Mouse (Mus musculus): ENCODE measurements at regions not wholly inside any gene's neighbourhood (a gene's known extent, or its start where the extent isn't known, plus 50 kb on each side); places are given as distances from the start of the nearest gene placed in this dataset.

- DNase-seq (ENCODE audit: low spot score): no peak
These were observed 59.9 kb upstream of the Gas1 start for GRCm38 (mm10) chr13:60237091-60237490.

GRCm38 (mm10) chr13:60242447-60243109, 65.4 kb upstream of the Gas1 start:
- peak; percentile 55 for DNase-seq (ENCODE audit: low spot score)

GRCm38 (mm10) chr13:60243110-60243481, 65.9 kb upstream of the Gas1 start:
- no peak for DNase-seq (ENCODE audit: low spot score)

- DNase-seq (ENCODE audit: low spot score): no peak
These were observed 78.0 kb upstream of the Gas1 start for GRCm38 (mm10) chr13:60255162-60255561.

- DNase-seq (ENCODE audit: low spot score): no peak
These were observed 78.5 kb upstream of the Gas1 start for GRCm38 (mm10) chr13:60255715-60256114.

GRCm38 (mm10) chr13:60256997-60257396, 79.8 kb upstream of the Gas1 start:
- no peak for DNase-seq (ENCODE audit: low spot score)

GRCm38 (mm10) chr13:60257878-60258277, 80.7 kb upstream of the Gas1 start:
- DNase-seq (ENCODE audit: low spot score): no peak

- no peak for DNase-seq (ENCODE audit: low spot score)
These were observed 85.4 kb upstream of the Gas1 start for GRCm38 (mm10) chr13:60262449-60263028.

GRCm38 (mm10) chr13:60264504-60264903, 87.3 kb upstream of the Gas1 start:
- DNase-seq (ENCODE audit: low spot score): no peak

- no peak for DNase-seq (ENCODE audit: low spot score)
These were observed 90.4 kb upstream of the Gas1 start for GRCm38 (mm10) chr13:60267557-60267956.

GRCm38 (mm10) chr13:60268256-60268655, 91.1 kb upstream of the Gas1 start:
- DNase-seq (ENCODE audit: low spot score): no peak

GRCm38 (mm10) chr13:60269406-60269841, 92.3 kb upstream of the Gas1 start:
- no peak for DNase-seq (ENCODE audit: low spot score)

- no peak for DNase-seq (ENCODE audit: low spot score)
These were observed 93.4 kb upstream of the Gas1 start for GRCm38 (mm10) chr13:60270526-60270925.

GRCm38 (mm10) chr13:60273331-60273730, 96.2 kb upstream of the Gas1 start:
- no peak for DNase-seq (ENCODE audit: low spot score)

- DNase-seq (ENCODE audit: low spot score): no peak
These were observed 105.5 kb upstream of the Gas1 start for GRCm38 (mm10) chr13:60282543-60283251.

GRCm38 (mm10) chr13:60286525-60287224, 109.5 kb upstream of the Gas1 start:
- no peak for DNase-seq (ENCODE audit: low spot score)

GRCm38 (mm10) chr13:60289650-60290049, 112.5 kb upstream of the Gas1 start:
- DNase-seq (ENCODE audit: low spot score): no peak

GRCm38 (mm10) chr13:60290820-60291219, 113.7 kb upstream of the Gas1 start:
- DNase-seq (ENCODE audit: low spot score): no peak

GRCm38 (mm10) chr13:60291344-60291743, 114.2 kb upstream of the Gas1 start:
- no peak for DNase-seq (ENCODE audit: low spot score)

- no peak for DNase-seq (ENCODE audit: low spot score)
These were observed 119.2 kb upstream of the Gas1 start for GRCm38 (mm10) chr13:60296201-60296895.

- DNase-seq (ENCODE audit: low spot score): no peak
These were observed 119.7 kb upstream of the Gas1 start for GRCm38 (mm10) chr13:60296896-60297275.

- peak; percentile 57 for DNase-seq (ENCODE audit: low spot score)
These were observed 121.4 kb upstream of the Gas1 start for GRCm38 (mm10) chr13:60298575-60298974.

All from testis, postnatal 10 days (tissue).